Mouse (Mus musculus) hindbrain, embryonic 15.5 days (tissue): ENCODE measurements at regions not wholly inside any gene's neighbourhood (a gene's known extent, or its start where the extent isn't known, plus 50 kb on each side); places are given as distances from the start of the nearest gene placed in this dataset.

Experiments
- ATAC-seq: fragments of 200-750 bp; cut with Nextera tagmentation; 2 replicates; pipeline ENCODE4 v1.8.0; 2017; ENCODE audit warnings: low read depth, moderate number of reproducible peaks, moderate TSS enrichment; ENCODE audit not compliant: low FRiP score
- H3K27ac ChIP-seq: fragments of 300-500 bp; sonication (generic); replicated peaks from 2 replicates; pipeline ENCODE4 v1.5.1; 2015; ENCODE audit warnings: mild to moderate bottlenecking, inconsistent platforms
- H3K27me3 ChIP-seq: fragments of 300-500 bp; sonication (generic); 2 replicates; pipeline ENCODE4 v1.6.1; 2015; ENCODE audit warnings: control low read depth, inconsistent platforms
- H3K36me3 ChIP-seq: fragments of 300-500 bp; sonication (generic); 2 replicates; pipeline ENCODE4 v1.6.1; 2015; ENCODE audit warnings: control low read depth, inconsistent platforms
- H3K4me1 ChIP-seq: fragments of 300-500 bp; sonication (generic); replicated peaks from 2 replicates; pipeline ENCODE4 v1.6.1; 2015; ENCODE audit warnings: control low read depth, inconsistent platforms
- H3K4me2 ChIP-seq: fragments of 300-500 bp; sonication (generic); 2 replicates; pipeline ENCODE4 v1.6.1; 2015; ENCODE audit warnings: moderate library complexity, mild to moderate bottlenecking, inconsistent platforms
- H3K4me3 ChIP-seq: fragments of 300-500 bp; sonication (generic); 2 replicates; pipeline ENCODE4 v1.5.1; 2015; ENCODE audit warnings: mild to moderate bottlenecking, inconsistent platforms
- H3K9ac ChIP-seq: fragments of 300-500 bp; sonication (generic); 2 replicates; pipeline ENCODE4 v1.6.1; 2015; ENCODE audit warnings: inconsistent platforms
- H3K9me3 ChIP-seq: fragments of 300-500 bp; sonication (generic); 2 replicates; pipeline ENCODE4 v1.6.1; 2016; ENCODE audit warnings: control low read depth, inconsistent platforms
- WGBS: fragments of 180-500 bp; shearing (Covaris S2); methylation state at CpG from one replicate; pipeline ENCODE4 v1.1.7; 2015; 5-methylcytosine and 5-hydroxymethylcytosine counted together

DNA sequence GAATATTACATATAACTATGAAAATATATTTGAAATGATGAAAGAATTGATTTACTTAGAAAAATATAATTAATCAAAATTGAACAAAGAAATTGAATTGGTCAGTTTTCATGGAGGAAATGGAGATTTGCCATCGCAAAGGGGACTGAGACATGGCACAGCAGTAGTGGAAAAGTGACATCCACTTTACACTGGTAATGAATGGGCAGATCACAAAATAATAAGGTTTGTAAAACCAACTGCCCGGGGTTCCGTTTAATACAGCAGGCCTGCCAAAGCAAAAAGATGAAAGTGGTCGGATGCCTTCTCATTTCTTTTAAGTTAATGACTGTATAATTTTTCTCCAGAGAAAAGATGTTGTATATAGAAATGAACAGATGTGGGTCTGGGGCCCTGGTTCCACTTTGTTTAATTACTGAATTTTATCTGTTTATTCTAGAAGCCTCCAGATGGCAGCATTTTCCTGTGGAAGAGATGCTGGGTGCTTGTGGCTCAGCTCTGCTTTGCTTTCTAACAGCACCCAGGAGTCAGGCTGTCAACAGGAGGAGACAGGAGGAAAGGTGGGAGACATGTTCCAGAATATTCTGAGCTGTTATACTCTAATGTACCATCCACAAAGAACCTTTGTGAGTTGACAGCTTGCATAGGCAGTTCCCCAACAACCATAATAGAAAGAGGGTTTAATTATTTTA, 75.6 kb upstream of the Fbxl17 start:
- H3K27me3 ChIP-seq, result no peaks in the 10 kb centered on the region
- H3K4me3 ChIP-seq, result no peak overlapping the region
- H3K9ac ChIP-seq, result no peak overlapping the region
- WGBS, result 45% methylated on average over 4 of the region's 4 CpGs
- no peak overlapping the region for H3K4me2 ChIP-seq
- ATAC-seq, result peak; percentile 72; the same call in 1 of the 2 replicates
- H3K4me1 ChIP-seq, result no peaks in the 10 kb centered on the region
- no peak overlapping the region for H3K27ac ChIP-seq
- H3K9me3 ChIP-seq, result no peaks in the 10 kb centered on the region
- H3K36me3 ChIP-seq, result no peaks in the 10 kb centered on the region

DNA sequence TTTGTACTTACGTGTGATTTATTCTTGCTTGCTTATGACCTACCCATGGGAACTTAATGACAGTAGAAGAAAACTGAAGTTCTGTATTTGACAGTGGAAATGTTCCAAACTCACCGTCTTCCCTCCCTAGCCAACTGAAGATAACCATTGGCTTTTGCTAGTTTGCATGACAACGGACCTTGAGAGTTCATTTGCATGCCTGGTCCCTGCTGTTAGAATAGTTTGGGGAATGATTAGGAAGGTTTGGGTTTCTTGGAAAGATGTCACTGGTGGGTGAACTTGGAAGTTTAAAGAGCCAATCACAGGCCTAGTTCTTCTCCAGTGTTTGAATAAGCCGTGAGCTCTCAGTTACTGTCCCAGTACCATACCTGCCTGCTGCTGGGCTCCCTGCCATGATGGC, 83.1 kb upstream of the Fbxl17 start:
- 62% methylated on average over 4 of the region's 4 CpGs for WGBS

DNA sequence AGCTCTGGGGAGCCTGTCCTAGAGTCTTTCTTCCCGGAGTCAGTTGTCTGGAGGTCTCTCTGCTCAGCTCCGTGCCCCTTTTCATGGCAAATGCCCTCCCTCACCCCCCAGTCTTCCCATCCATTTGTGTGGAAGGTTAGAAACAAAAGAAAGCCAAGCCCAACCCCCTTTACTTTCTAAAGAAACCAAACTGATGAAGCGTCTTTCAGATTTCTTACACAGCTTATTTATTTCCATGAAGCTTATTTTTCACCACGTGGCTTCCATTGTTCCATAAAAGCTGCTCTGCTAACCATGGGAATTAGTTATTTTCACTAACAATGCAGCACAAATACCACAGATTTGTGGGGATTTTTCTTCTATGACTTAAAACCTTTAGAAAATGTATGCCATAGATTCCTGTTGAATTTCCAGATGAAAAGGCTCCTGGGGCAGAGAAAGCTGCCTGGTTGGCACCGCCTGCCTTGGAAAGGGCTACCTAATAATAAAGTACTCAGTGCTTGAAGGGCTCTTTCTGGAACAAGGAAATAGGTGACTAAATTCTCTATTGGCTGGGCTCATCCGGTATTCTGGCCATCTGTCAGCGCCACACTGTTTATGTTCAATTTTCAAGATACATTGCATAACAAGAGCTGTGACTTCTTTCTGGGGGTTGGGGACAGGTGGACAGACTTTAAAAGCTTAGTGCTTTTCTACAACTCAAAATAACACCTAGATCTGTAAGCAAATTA, 107.4 kb upstream of the Fbxl17 start:
- no peak overlapping the region for H3K9ac ChIP-seq
- H3K27ac ChIP-seq, result no peak overlapping the region
- H3K4me1 ChIP-seq, result no peaks in the 10 kb centered on the region; the same call in 1 of the 2 replicates
- no peaks in the 10 kb centered on the region for H3K9me3 ChIP-seq
- H3K4me2 ChIP-seq, result no peak overlapping the region
- WGBS, result 25% methylated on average over 7 of the region's 7 CpGs
- no peak for ATAC-seq
- H3K4me3 ChIP-seq, result no peak overlapping the region
- no peaks in the 10 kb centered on the region for H3K27me3 ChIP-seq
- H3K36me3 ChIP-seq, result no peaks in the 10 kb centered on the region

More for the DNA sequence above, 83.1 kb upstream of the Fbxl17 start:
- Histone ChIP-seq H3K4me3 (no peak overlapping the region), H3K27ac (no peak overlapping the region), H3K4me1 (no peaks in the 10 kb centered on the region), H3K9me3 (no peaks in the 10 kb centered on the region), H3K4me2 (no peak overlapping the region), H3K36me3 (no peaks in the 10 kb centered on the region), H3K9ac (no peak overlapping the region), H3K27me3 (no peaks in the 10 kb centered on the region)
- no peak for ATAC-seq

DNA sequence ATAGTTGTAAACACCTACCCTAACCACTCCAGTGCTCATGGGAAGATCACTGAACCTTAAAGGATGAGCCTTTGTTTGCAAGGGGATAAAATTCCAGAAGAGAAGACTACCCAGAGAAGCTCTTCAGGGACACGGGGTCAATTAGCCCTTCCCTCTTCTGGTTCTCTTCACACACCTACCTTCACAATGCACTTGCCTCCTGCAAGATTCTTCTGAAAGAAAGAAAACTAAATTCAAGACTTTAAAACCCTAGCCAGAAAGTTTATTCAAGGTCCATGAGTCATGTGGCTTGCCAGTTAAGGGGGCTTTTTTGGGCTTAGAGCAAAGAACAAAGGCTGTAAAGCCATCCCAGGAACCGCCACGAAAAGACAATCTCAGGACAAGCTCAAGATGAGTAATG, 122.9 kb upstream of the Fbxl17 start:
- no peak overlapping the region for H3K4me3 ChIP-seq
- H3K36me3 ChIP-seq, result no peaks in the 10 kb centered on the region
- H3K4me1 ChIP-seq, result no peaks in the 10 kb centered on the region
- H3K4me2 ChIP-seq, result no peak overlapping the region
- H3K9ac ChIP-seq, result no peak overlapping the region
- no peaks in the 10 kb centered on the region for H3K27me3 ChIP-seq
- no peak for ATAC-seq
- WGBS, result 19% methylated on average over 3 of the region's 3 CpGs
- H3K9me3 ChIP-seq, result no peaks in the 10 kb centered on the region
- H3K27ac ChIP-seq, result no peak overlapping the region

DNA sequence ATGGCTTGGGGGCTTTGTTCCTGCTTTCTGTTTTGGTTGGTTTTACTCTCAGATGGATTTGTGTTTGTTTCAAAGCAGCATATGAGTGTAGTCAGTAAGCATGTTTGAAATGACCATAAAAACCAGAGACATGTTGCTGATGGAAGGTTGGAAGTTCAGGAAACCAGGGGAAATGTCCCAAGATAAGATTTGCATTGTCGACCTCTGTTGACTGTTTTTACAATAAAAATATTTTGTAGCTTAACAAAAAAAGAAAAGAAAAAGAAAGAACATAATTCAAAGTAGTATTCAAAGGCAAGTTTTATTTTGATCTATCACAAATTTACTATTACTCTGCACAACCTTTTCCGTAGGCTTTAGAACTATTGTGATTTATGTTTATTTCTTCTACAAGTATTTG, 137.8 kb upstream of the Fbxl17 start:
- Histone ChIP-seq H3K36me3 (no peaks in the 10 kb centered on the region), H3K9ac (no peak overlapping the region), H3K4me3 (no peak overlapping the region), H3K4me1 (no peaks in the 10 kb centered on the region), H3K27ac (no peak overlapping the region), H3K4me2 (no peak overlapping the region), H3K27me3 (no peaks in the 10 kb centered on the region), H3K9me3 (no peaks in the 10 kb centered on the region)
- no peak for ATAC-seq
- 83% methylated on average over 2 of the region's 2 CpGs for WGBS

DNA sequence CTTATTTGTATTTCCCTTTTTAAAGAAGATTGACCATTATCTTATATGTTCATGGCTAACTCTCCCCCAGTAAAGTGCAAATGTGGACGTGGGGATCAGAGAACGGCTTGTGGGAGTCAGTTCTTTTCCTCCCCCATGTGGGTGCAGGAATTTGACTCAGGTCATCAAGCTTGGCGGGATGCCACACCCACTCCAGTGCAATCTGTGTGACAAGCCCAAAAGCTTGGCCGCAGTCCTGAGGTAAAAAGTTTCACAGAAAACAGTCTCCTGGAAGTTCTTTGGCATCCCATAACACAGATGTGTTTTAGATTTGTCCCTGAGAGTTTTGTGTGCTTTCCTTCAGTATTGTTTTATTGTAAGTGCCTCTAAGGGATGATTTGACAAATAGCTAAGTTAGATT, 144.6 kb upstream of the Fbxl17 start:
- ATAC-seq, result no peak
- Histone ChIP-seq H3K4me3 (no peak overlapping the region), H3K27ac (no peak overlapping the region), H3K4me1 (no peaks in the 10 kb centered on the region), H3K9ac (no peak overlapping the region), H3K9me3 (no peaks in the 10 kb centered on the region), H3K4me2 (no peak overlapping the region), H3K36me3 (no peaks in the 10 kb centered on the region), H3K27me3 (no peaks in the 10 kb centered on the region)
- WGBS, result 84% methylated on average over 4 of the region's 4 CpGs

DNA sequence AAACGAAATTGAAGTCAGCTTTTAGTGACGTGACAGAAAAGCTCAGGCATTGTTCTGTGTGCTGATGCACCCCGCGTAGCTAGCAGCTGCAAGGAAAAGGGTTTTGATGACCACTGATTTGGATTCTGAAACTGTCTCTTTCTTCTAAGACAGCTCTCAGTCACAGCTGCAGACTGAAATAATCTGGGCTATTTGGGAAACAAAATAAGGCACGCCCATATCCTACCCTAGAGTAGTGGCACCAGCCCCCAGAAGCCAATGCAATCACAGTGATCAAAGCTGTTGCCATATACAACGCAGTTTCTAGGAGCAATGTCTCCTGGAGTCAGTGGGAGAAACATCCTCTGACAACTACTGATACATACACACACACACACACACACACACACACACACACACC, 157.9 kb upstream of the Fbxl17 start:
- no peak overlapping the region for H3K27ac ChIP-seq
- no peak overlapping the region for H3K4me3 ChIP-seq
- no peak for ATAC-seq
- no peaks in the 10 kb centered on the region for H3K36me3 ChIP-seq
- H3K9me3 ChIP-seq, result no peaks in the 10 kb centered on the region
- H3K9ac ChIP-seq, result no peak overlapping the region
- H3K4me2 ChIP-seq, result no peak overlapping the region
- H3K4me1 ChIP-seq, result no peaks in the 10 kb centered on the region
- 69% methylated on average over 6 of the region's 6 CpGs for WGBS
- H3K27me3 ChIP-seq, result no peaks in the 10 kb centered on the region

DNA sequence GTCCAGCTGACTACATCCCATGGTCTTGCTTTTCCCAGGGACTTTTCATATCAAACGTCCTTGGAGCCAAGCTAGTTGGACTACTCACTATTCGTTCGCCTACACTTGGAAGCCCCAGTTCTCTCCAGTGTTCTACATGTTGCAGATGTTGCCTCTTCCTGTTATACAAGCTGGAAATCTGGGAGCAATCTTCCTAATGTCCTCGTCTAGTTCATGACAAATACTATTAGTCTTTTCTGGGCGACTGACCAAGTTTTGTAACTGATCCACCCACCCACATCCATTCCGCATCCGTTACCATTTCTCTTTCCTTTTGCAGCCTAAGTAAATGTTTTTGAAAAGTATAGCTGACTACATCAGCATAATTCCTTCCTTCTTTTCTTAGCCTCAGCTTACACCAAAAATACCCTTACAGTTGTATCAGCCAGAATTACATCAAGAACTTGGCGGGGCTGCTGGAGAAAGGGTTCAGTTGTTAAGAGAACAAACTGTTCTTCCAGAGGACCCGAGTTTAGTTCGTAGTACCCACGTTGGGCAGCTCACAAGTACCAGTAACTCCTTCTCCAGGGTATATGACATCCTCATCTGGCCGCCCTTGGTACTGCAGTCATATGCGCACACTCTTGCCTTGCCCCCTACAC, 161.1 kb upstream of the Fbxl17 start:
- Histone ChIP-seq H3K9me3 (no peaks in the 10 kb centered on the region), H3K4me1 (no peaks in the 10 kb centered on the region), H3K27me3 (no peaks in the 10 kb centered on the region), H3K9ac (no peak overlapping the region), H3K4me3 (no peak overlapping the region), H3K4me2 (no peak overlapping the region), H3K36me3 (no peaks in the 10 kb centered on the region), H3K27ac (no peak overlapping the region)
- 87% methylated on average over 13 of the region's 13 CpGs for WGBS
- ATAC-seq, result no peak

DNA sequence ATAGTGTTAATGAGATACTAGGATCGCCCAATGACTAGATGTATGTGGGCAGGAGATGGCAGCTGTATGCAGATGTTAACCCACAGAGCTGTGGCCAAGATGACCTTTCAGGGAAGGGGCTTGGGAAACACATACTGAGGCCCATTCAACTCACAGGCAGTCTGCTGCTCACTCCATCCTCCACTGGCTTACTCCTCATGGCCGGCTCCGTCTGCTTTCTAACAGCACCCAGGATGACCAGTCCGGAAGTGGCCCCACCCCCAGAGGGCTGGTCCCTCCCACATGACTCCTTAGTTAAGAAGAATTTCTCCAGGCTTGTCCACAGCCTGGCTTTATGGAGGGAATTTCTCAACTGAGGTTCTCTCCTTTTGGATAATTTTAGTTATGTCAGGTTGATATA, 161.8 kb upstream of the Fbxl17 start:
- Histone ChIP-seq H3K27me3 (no peaks in the 10 kb centered on the region), H3K9ac (no peak overlapping the region), H3K4me3 (no peak overlapping the region), H3K9me3 (no peaks in the 10 kb centered on the region), H3K4me2 (no peak overlapping the region), H3K4me1 (no peaks in the 10 kb centered on the region), H3K36me3 (no peaks in the 10 kb centered on the region), H3K27ac (no peak overlapping the region)
- no peak for ATAC-seq
- WGBS, result 94% methylated on average over 4 of the region's 4 CpGs

DNA sequence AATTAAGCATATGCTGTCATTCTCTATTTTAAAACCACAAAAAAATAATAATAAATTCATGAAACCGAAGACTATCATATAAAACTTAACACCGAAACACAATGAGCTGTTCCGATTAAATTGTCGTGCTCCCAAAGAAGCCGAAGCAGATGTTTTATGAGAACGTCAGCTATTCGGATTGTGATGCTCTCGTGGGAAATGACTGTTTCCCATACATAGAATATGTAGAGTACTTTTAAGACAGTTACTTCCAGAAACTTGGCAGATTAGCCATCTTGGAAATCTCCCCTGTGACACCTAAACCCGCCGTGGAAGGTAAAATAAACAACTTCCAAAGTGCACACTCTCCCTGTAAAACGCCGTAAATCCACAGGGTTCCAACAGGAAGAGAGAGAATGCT, 162.4 kb upstream of the Fbxl17 start:
- no peak overlapping the region; the same call in 1 of the 2 replicates for H3K27ac ChIP-seq
- H3K9ac ChIP-seq, result no peak overlapping the region
- H3K4me2 ChIP-seq, result peak overlapping the region; percentile 4; the same call in 1 of the 2 replicates
- no peaks in the 10 kb centered on the region for H3K27me3 ChIP-seq
- WGBS, result 60% methylated on average over 12 of the region's 12 CpGs
- no peak overlapping the region for H3K4me3 ChIP-seq
- no peaks in the 10 kb centered on the region for H3K36me3 ChIP-seq
- H3K4me1 ChIP-seq, result no peaks in the 10 kb centered on the region
- H3K9me3 ChIP-seq, result no peaks in the 10 kb centered on the region
- ATAC-seq, result no peak

DNA sequence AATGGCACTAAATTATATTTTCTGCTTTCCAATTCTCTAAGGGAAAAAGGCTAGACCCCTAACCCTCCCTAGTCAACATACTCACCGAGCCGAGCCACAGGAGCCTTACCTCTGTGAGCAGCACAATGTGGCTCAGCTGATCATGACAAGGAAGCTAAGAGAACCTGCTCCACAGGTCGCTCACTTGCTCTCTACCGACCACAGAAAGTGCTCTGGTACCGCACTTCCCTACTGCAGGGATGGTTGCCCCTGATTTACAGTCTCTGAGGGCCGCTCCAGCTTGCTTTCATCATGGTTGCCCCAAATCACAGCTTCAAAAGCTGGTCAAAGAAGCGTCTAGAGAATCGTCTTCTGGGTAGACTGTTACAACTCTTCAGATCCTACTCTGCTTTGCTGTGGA, 177.0 kb upstream of the Fbxl17 start:
- no peaks in the 10 kb centered on the region for H3K27me3 ChIP-seq
- no peak for ATAC-seq

DNA sequence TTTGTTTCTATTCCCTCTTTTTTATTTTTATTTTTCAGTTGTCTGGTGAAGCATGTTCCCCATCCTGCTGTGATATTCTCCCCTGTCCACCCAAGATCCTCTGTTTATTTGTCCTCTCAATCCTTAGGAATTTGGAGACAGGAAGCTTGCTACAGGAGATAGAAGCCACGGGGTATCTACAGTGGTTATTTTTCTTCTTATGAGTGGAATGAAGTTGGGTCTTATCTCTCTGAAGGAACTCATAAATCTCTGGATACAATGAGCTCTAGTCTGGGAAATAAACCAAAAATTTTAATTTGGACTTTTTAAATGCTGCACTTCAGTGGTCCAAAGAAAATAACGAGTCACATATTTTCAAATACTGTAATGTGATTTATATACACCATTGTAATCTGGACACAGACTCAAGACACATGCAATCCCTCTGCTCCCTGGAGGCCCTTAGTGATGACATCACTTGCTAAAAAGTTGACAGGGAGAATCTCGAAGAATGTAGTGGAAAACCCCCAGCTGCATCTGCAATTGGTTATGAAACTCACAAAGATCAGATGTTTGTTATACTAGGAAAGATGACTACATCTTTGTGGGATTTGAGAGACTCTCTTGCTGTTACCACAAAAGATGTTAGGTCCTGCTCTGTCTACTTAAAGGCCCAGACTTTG, 178.3 kb upstream of the Fbxl17 start:
- Histone ChIP-seq H3K4me1 (no peaks in the 10 kb centered on the region), H3K36me3 (no peaks in the 10 kb centered on the region), H3K27me3 (no peaks in the 10 kb centered on the region), H3K9ac (no peak overlapping the region), H3K4me2 (no peak overlapping the region), H3K9me3 (no peaks in the 10 kb centered on the region), H3K4me3 (no peak overlapping the region), H3K27ac (no peak overlapping the region)
- 81% methylated on average over 3 of the region's 3 CpGs for WGBS
- ATAC-seq, result no peak

More for the DNA sequence above, 177.0 kb upstream of the Fbxl17 start:
- 88% methylated on average over 8 of the region's 8 CpGs for WGBS
- H3K27ac ChIP-seq, result no peak overlapping the region
- H3K4me2 ChIP-seq, result no peak overlapping the region
- no peaks in the 10 kb centered on the region for H3K9me3 ChIP-seq
- H3K4me1 ChIP-seq, result no peaks in the 10 kb centered on the region
- H3K4me3 ChIP-seq, result no peak overlapping the region
- no peaks in the 10 kb centered on the region for H3K36me3 ChIP-seq
- H3K9ac ChIP-seq, result no peak overlapping the region
